Mouse (Mus musculus): Measurements from ENCODE around the gene Cpne2. TPM values are rescaled to one million over a fixed set of nuclear protein-coding genes. Genes with fewer than 3 reads are reported as not detected.
A peak's percentile ranks its signal among the peaks of the same experiment; 100 is the strongest.

Gene Cpne2
- polyA plus RNA-seq, 1 experiment from 2014 or later, result 8.8 TPM

- no peak overlapping the region for H3K27ac ChIP-seq
- no peaks in the 10 kb centered on the region for H3K27me3 ChIP-seq
- no peaks in the 10 kb centered on the region for H3K36me3 ChIP-seq
- no peak overlapping the region for H3K4me3 ChIP-seq
- peaks cover 11% of the 10 kb centered on the region; the same call in 1 of the 2 replicates for H3K4me1 ChIP-seq
- WGBS, result 59% methylated on average over 15 of the region's 15 CpGs
- no peak overlapping the region; the same call in 1 of the 2 replicates for H3K9ac ChIP-seq
- H3K4me2 ChIP-seq (replicated peaks), result no peak overlapping the region
- H3K9me3 ChIP-seq, result no peaks in the 10 kb centered on the region
- ATAC-seq (ENCODE audit: low FRiP score, low read depth), result no peak
Measured at GRCm38 (mm10) chr8:94566446-94567158, 33.8 kb downstream of the Cpne2 start.

GRCm38 (mm10) chr8:94567159-94567849 is 34.5 kb downstream of the Cpne2 start:
- no peak; the same call in 1 of the 2 replicates for ATAC-seq (ENCODE audit: low FRiP score, low read depth)
- H3K36me3 ChIP-seq, result no peaks in the 10 kb centered on the region
- no peaks in the 10 kb centered on the region for H3K27me3 ChIP-seq
- WGBS, result 81% methylated on average over 8 of the region's 8 CpGs
- H3K9ac ChIP-seq, result no peak overlapping the region
- H3K4me3 ChIP-seq, result no peak overlapping the region
- H3K4me1 ChIP-seq, result peaks cover 11% of the 10 kb centered on the region; the same call in 1 of the 2 replicates
- H3K9me3 ChIP-seq, result no peaks in the 10 kb centered on the region
- no peak overlapping the region for H3K27ac ChIP-seq
- H3K4me2 ChIP-seq (replicated peaks), result no peak overlapping the region

- no peak for ATAC-seq (ENCODE audit: low FRiP score, low read depth)
- H3K4me2 ChIP-seq (replicated peaks), result no peak overlapping the region
- WGBS, result 86% methylated on average over 8 of the region's 8 CpGs
- H3K9ac ChIP-seq, result no peak overlapping the region
- H3K27ac ChIP-seq, result no peak overlapping the region
- H3K4me1 ChIP-seq, result peaks cover 11% of the 10 kb centered on the region; the same call in 1 of the 2 replicates
- no peaks in the 10 kb centered on the region for H3K9me3 ChIP-seq
- H3K4me3 ChIP-seq, result no peak overlapping the region
- H3K27me3 ChIP-seq, result no peaks in the 10 kb centered on the region
- H3K36me3 ChIP-seq, result peaks cover 6% of the 10 kb centered on the region
Measured at GRCm38 (mm10) chr8:94568098-94568497, 35.3 kb downstream of the Cpne2 start.

- Histone ChIP-seq H3K36me3 (peaks cover 19% of the 10 kb centered on the region), H3K4me3 (no peak overlapping the region), H3K9me3 (no peaks in the 10 kb centered on the region), H3K27me3 (no peaks in the 10 kb centered on the region), H3K4me2 (replicated peaks) (no peak overlapping the region), H3K9ac (no peak overlapping the region), H3K4me1 (peaks cover 11% of the 10 kb centered on the region; the same call in 1 of the 2 replicates), H3K27ac (no peak overlapping the region)
- WGBS, result 64% methylated on average over 1 of the region's 1 CpGs
- ATAC-seq (ENCODE audit: low FRiP score, low read depth), result no peak
Measured at GRCm38 (mm10) chr8:94569419-94569818, 36.6 kb downstream of the Cpne2 start.

GRCm38 (mm10) chr8:94571896-94572295 is 39.1 kb downstream of the Cpne2 start:
- 65% methylated on average over 2 of the region's 2 CpGs for WGBS
- no peak for ATAC-seq (ENCODE audit: low FRiP score, low read depth)
- peaks cover 43% of the 10 kb centered on the region for H3K36me3 ChIP-seq
- H3K4me2 ChIP-seq (replicated peaks), result no peak overlapping the region
- H3K9me3 ChIP-seq, result no peaks in the 10 kb centered on the region
- H3K27ac ChIP-seq, result no peak overlapping the region
- H3K9ac ChIP-seq, result no peak overlapping the region
- H3K4me3 ChIP-seq, result no peak overlapping the region
- H3K4me1 ChIP-seq, result peaks cover 5% of the 10 kb centered on the region; the same call in 1 of the 2 replicates
- H3K27me3 ChIP-seq, result no peaks in the 10 kb centered on the region

- Histone ChIP-seq H3K4me3 (no peak overlapping the region), H3K36me3 (peaks cover 67% of the 10 kb centered on the region), H3K9me3 (no peaks in the 10 kb centered on the region), H3K4me1 (no peaks in the 10 kb centered on the region), H3K27ac (no peak overlapping the region), H3K9ac (no peak overlapping the region), H3K4me2 (replicated peaks) (no peak overlapping the region), H3K27me3 (no peaks in the 10 kb centered on the region)
- WGBS, result 85% methylated on average over 16 of the region's 16 CpGs
- ATAC-seq (ENCODE audit: low FRiP score, low read depth), result no peak
Measured at GRCm38 (mm10) chr8:94574159-94574907, 41.5 kb downstream of the Cpne2 start.

GRCm38 (mm10) chr8:94575148-94575547 is 42.4 kb downstream of the Cpne2 start:
- Histone ChIP-seq H3K9me3 (no peaks in the 10 kb centered on the region), H3K36me3 (peaks cover 68% of the 10 kb centered on the region), H3K27me3 (no peaks in the 10 kb centered on the region), H3K4me2 (replicated peaks) (no peak overlapping the region), H3K27ac (no peak overlapping the region), H3K9ac (no peak overlapping the region), H3K4me3 (no peak overlapping the region), H3K4me1 (no peaks in the 10 kb centered on the region)
- no peak for ATAC-seq (ENCODE audit: low FRiP score, low read depth)
- WGBS, result 92% methylated on average over 4 of the region's 4 CpGs

- Histone ChIP-seq H3K27ac (no peak overlapping the region), H3K4me1 (no peaks in the 10 kb centered on the region), H3K36me3 (peaks cover 83% of the 10 kb centered on the region), H3K4me2 (replicated peaks) (no peak overlapping the region), H3K9me3 (no peaks in the 10 kb centered on the region), H3K9ac (no peak overlapping the region), H3K27me3 (no peaks in the 10 kb centered on the region), H3K4me3 (no peak overlapping the region)
- 89% methylated on average over 7 of the region's 7 CpGs for WGBS
- ATAC-seq (ENCODE audit: low FRiP score, low read depth), result no peak
Measured at GRCm38 (mm10) chr8:94581820-94582483, 49.2 kb downstream of the Cpne2 start.

- H3K36me3 ChIP-seq, result peaks cover 83% of the 10 kb centered on the region
- H3K9me3 ChIP-seq, result no peaks in the 10 kb centered on the region
- no peak overlapping the region for H3K4me2 ChIP-seq (replicated peaks)
- no peak overlapping the region for H3K9ac ChIP-seq
- H3K4me1 ChIP-seq, result no peaks in the 10 kb centered on the region
- ATAC-seq (ENCODE audit: low FRiP score, low read depth), result no peak
- H3K27me3 ChIP-seq, result no peaks in the 10 kb centered on the region
- H3K27ac ChIP-seq, result no peak overlapping the region
- 91% methylated on average over 6 of the region's 6 CpGs for WGBS
- no peak overlapping the region for H3K4me3 ChIP-seq
Measured at GRCm38 (mm10) chr8:94582569-94582968, 49.8 kb downstream of the Cpne2 start.

- H3K4me1 ChIP-seq, result no peaks in the 10 kb centered on the region
- H3K9ac ChIP-seq, result no peak overlapping the region
- 62% methylated on average over 4 of the region's 4 CpGs for WGBS
- H3K36me3 ChIP-seq, result peaks cover 83% of the 10 kb centered on the region
- no peaks in the 10 kb centered on the region for H3K9me3 ChIP-seq
- no peak overlapping the region for H3K27ac ChIP-seq
- H3K27me3 ChIP-seq, result no peaks in the 10 kb centered on the region
- H3K4me3 ChIP-seq, result no peak overlapping the region
- H3K4me2 ChIP-seq (replicated peaks), result no peak overlapping the region
- ATAC-seq (ENCODE audit: low FRiP score, low read depth), result peak; percentile 36; the same call in 1 of the 2 replicates
Measured at GRCm38 (mm10) chr8:94584238-94584817, 51.5 kb downstream of the Cpne2 start.

GRCm38 (mm10) chr8:94591691-94592090 is 58.9 kb downstream of the Cpne2 start:
- 76% methylated on average over 4 of the region's 4 CpGs for WGBS
- peaks cover 30% of the 10 kb centered on the region for H3K36me3 ChIP-seq

More at GRCm38 (mm10) chr8:94591691-94592090, 58.9 kb downstream of the Cpne2 start:
- no peak for ATAC-seq (ENCODE audit: low FRiP score, low read depth)
- no peak overlapping the region for H3K27ac ChIP-seq
- H3K9ac ChIP-seq, result no peak overlapping the region
- no peaks in the 10 kb centered on the region for H3K9me3 ChIP-seq
- no peak overlapping the region for H3K4me3 ChIP-seq
- no peak overlapping the region for H3K4me2 ChIP-seq (replicated peaks)
- no peaks in the 10 kb centered on the region for H3K27me3 ChIP-seq
- no peaks in the 10 kb centered on the region for H3K4me1 ChIP-seq

Measured in limb, embryonic 13.5 days (tissue).